Mouse (Mus musculus) heart, postnatal 0 days (tissue): ENCODE data around the gene Rap1gap. TPM values are rescaled to one million over a fixed set of nuclear protein-coding genes. Genes with fewer than 3 reads are reported as not detected.

Experiments used
- ATAC-seq: fragments of 200-750 bp; cut with Nextera tagmentation; 2 replicates; pipeline ENCODE4 v1.8.0; 2017; ENCODE audit warnings: low read depth, moderate number of reproducible peaks, moderate library complexity; ENCODE audit not compliant: insufficient read depth
- DNase-seq: peaks from one replicate; pipeline ENCODE4 v3.0.0-alpha.2; 2016; ENCODE audit warnings: low spot score
- H3K27ac ChIP-seq: fragments of 300-500 bp; sonication (generic); 2 replicates; pipeline ENCODE4 v1.5.1; 2014; ENCODE audit warnings: low read depth, mild to moderate bottlenecking
- H3K27me3 ChIP-seq: fragments of 300-500 bp; sonication (generic); 2 replicates; pipeline ENCODE4 v1.6.1; 2014; ENCODE audit warnings: low read length, mixed read lengths; ENCODE audit not compliant: control insufficient read depth, insufficient read depth
- H3K36me3 ChIP-seq: fragments of 300-500 bp; sonication (generic); replicated peaks from 2 replicates; pipeline ENCODE4 v1.6.1; 2014; ENCODE audit warnings: low read length, mixed read lengths; ENCODE audit not compliant: control insufficient read depth, insufficient read depth
- H3K4me1 ChIP-seq: fragments of 300-500 bp; sonication (generic); 2 replicates; pipeline ENCODE4 v1.6.1; 2014; ENCODE audit warnings: antibody characterized with exemption; ENCODE audit not compliant: control insufficient read depth, insufficient read depth
- H3K4me2 ChIP-seq: fragments of 300-500 bp; sonication (generic); 2 replicates; pipeline ENCODE4 v1.6.1; 2014; ENCODE audit warnings: low read depth, mild to moderate bottlenecking, low read length, moderate library complexity
- H3K4me3 ChIP-seq: fragments of 300-500 bp; sonication (generic); 2 replicates; pipeline ENCODE4 v1.5.1; 2014; ENCODE audit warnings: low read depth, low read length
- H3K9ac ChIP-seq: fragments of 300-500 bp; sonication (generic); replicated peaks from 2 replicates; pipeline ENCODE4 v1.6.1; 2014; ENCODE audit warnings: low read depth, low read length, mixed read lengths
- H3K9me3 ChIP-seq: fragments of 300-500 bp; sonication (generic); replicated peaks from 2 replicates; pipeline ENCODE4 v1.6.1; 2016; ENCODE audit warnings: low read length; ENCODE audit not compliant: control insufficient read depth
- CTCF ChIP-seq: IDR thresholded peaks from 2 replicates; pipeline ENCODE4 v1.5.1; 2016; ENCODE audit warnings: antibody characterized with exemption, control low read depth, low read depth
- EP300 ChIP-seq: IDR thresholded peaks from 2 replicates; pipeline ENCODE4 v1.6.1; 2016; ENCODE audit warnings: antibody characterized with exemption, low read depth
- WGBS: fragments of 180-500 bp; shearing (Covaris S2); extraction: QIAGEN DNeasy Blood & Tissue Kit; methylation state at CpG from one replicate; pipeline ENCODE4 v1.1.7; 2014; 5-methylcytosine and 5-hydroxymethylcytosine counted together
- polyA plus RNA-seq: library from polyadenylated mRNA; unstranded; fragments of >200 nt; fragmentation: Nextera tagmentation; extraction: Ambion mirVana; gene quantifications from 2 replicates; pipeline ENCODE4 v1.2.1, GENCODE M21; 2015
- total RNA-seq: library from RNA; depleted of rRNA; stranded (reverse); fragments of >200 nt; gene quantifications from 2 replicates; pipeline ENCODE4 v1.2.3, GENCODE M21; 2014; ENCODE audit warnings: low replicate concordance

Gene Rap1gap
- total and polyA plus RNA-seq, 2 experiments from 2014 or later: 10.4 to 17.7 TPM

- 72% methylated on average over 16 of the region's 16 CpGs for WGBS
- no peaks in the 10 kb centered on the region for H3K9me3 ChIP-seq
- no peak overlapping the region for H3K27ac ChIP-seq
- H3K9ac ChIP-seq: no peak overlapping the region
- H3K4me2 ChIP-seq: no peak overlapping the region
- no peak overlapping the region for H3K4me3 ChIP-seq
- H3K27me3 ChIP-seq: peaks cover 7% of the 10 kb centered on the region; the same call in 1 of the 2 replicates
- TF ChIP-seq EP300: no peak
- no peak for TF ChIP-seq CTCF
- H3K36me3 ChIP-seq: no peaks in the 10 kb centered on the region
- H3K4me1 ChIP-seq: 0 out of 2 replicates have a peak, but pooled peaks cover 3% of the 10 kb centered on the region
- ATAC-seq: no peak
- DNase-seq: no peak
These were observed 108.0 kb downstream of the Rap1gap start for GRCm38 (mm10) chr4:137772438-137773056.

GRCm38 (mm10) chr4:137773369-137773899, 108.9 kb downstream of the Rap1gap start:
- 59% methylated on average over 2 of the region's 2 CpGs for WGBS
- Histone ChIP-seq H3K4me2 (no peak overlapping the region), H3K27me3 (peaks cover 7% of the 10 kb centered on the region; the same call in 1 of the 2 replicates), H3K9ac (no peak overlapping the region), H3K36me3 (no peaks in the 10 kb centered on the region), H3K4me3 (no peak overlapping the region), H3K9me3 (no peaks in the 10 kb centered on the region), H3K4me1 (0 out of 2 replicates have a peak, but pooled peaks cover 3% of the 10 kb centered on the region), H3K27ac (no peak overlapping the region)
- TF ChIP-seq CTCF: no peak
- TF ChIP-seq EP300: no peak
- no peak for ATAC-seq
- DNase-seq: no peak

GRCm38 (mm10) chr4:137774013-137774412, 109.5 kb downstream of the Rap1gap start:
- peaks cover 7% of the 10 kb centered on the region; the same call in 1 of the 2 replicates for H3K27me3 ChIP-seq
- WGBS: 77% methylated on average over 5 of the region's 5 CpGs
- H3K27ac ChIP-seq: no peak overlapping the region
- H3K4me3 ChIP-seq: no peak overlapping the region
- ATAC-seq: no peak
- no peak overlapping the region for H3K4me2 ChIP-seq
- TF ChIP-seq CTCF (no peak), EP300 (no peak)
- H3K4me1 ChIP-seq: 0 out of 2 replicates have a peak, but pooled peaks cover 3% of the 10 kb centered on the region
- H3K36me3 ChIP-seq: no peaks in the 10 kb centered on the region
- no peaks in the 10 kb centered on the region for H3K9me3 ChIP-seq
- DNase-seq: no peak
- H3K9ac ChIP-seq: no peak overlapping the region

- Histone ChIP-seq H3K36me3 (no peaks in the 10 kb centered on the region), H3K4me1 (0 out of 2 replicates have a peak, but pooled peaks cover under 1% of the 10 kb centered on the region), H3K9ac (no peak overlapping the region), H3K4me3 (no peak overlapping the region), H3K4me2 (no peak overlapping the region), H3K27me3 (peaks cover 7% of the 10 kb centered on the region; the same call in 1 of the 2 replicates), H3K9me3 (no peaks in the 10 kb centered on the region), H3K27ac (no peak overlapping the region)
- DNase-seq (no peak), ATAC-seq (no peak)
- 87% methylated on average over 6 of the region's 6 CpGs for WGBS
- TF ChIP-seq EP300 (no peak), CTCF (no peak)
These were observed 110.0 kb downstream of the Rap1gap start for GRCm38 (mm10) chr4:137774505-137774904.

- Histone ChIP-seq H3K9ac (no peak overlapping the region), H3K27me3 (no peaks in the 10 kb centered on the region), H3K4me1 (no peaks in the 10 kb centered on the region), H3K4me2 (no peak overlapping the region), H3K9me3 (no peaks in the 10 kb centered on the region), H3K4me3 (no peak overlapping the region), H3K36me3 (no peaks in the 10 kb centered on the region), H3K27ac (no peak overlapping the region)
- DNase-seq (no peak), ATAC-seq (no peak)
- WGBS: 84% methylated on average over 4 of the region's 4 CpGs
- TF ChIP-seq CTCF (no peak), EP300 (no peak)
These were observed 113.3 kb downstream of the Rap1gap start for GRCm38 (mm10) chr4:137777866-137778265.
